Mouse (Mus musculus) C2C12 (cell line): Measurements from ENCODE around the gene Gpn2. TPM values are rescaled to one million over a fixed set of nuclear protein-coding genes. Genes with fewer than 3 reads are reported as not detected.

Experiments
- H3K27me3 ChIP-seq: one replicate; pipeline ENCODE4 v1.6.1; 2011; ENCODE audit not compliant: control insufficient read depth, insufficient read depth, insufficient read length
- H3K36me3 ChIP-seq: one replicate; pipeline ENCODE4 v1.6.1; 2011; ENCODE audit not compliant: control insufficient read depth, insufficient read depth
- H3K4me3 ChIP-seq: one replicate; pipeline ENCODE4 v1.5.1; 2011; ENCODE audit warnings: mild to moderate bottlenecking, control low read depth; ENCODE audit not compliant: poor library complexity, insufficient read depth, severe bottlenecking
- H3K79me2 ChIP-seq: one replicate; pipeline ENCODE4 v1.6.1; 2011; ENCODE audit not compliant: control insufficient read depth, insufficient read depth
- H3K79me3 ChIP-seq: one replicate; pipeline ENCODE4 v1.6.1; 2011; ENCODE audit warnings: low read depth, control low read depth
- H3ac ChIP-seq: one replicate; pipeline ENCODE3; 2011; ENCODE audit warnings: low read depth; ENCODE audit not compliant: control insufficient read depth, insufficient read length
- CEBPB ChIP-seq: IDR thresholded peaks from one replicate; pipeline ENCODE4 v1.6.1; 2011; ENCODE audit warnings: low read depth, mild to moderate bottlenecking, control low read depth, moderate library complexity
- CTCF ChIP-seq: IDR thresholded peaks from one replicate; pipeline ENCODE4 v1.5.1; 2011; ENCODE audit not compliant: control insufficient read depth, insufficient read depth, insufficient read length
- FOSL1 ChIP-seq: IDR thresholded peaks from one replicate; pipeline ENCODE4 v1.8.0; 2011; ENCODE audit warnings: mild to moderate bottlenecking, low read length; ENCODE audit not compliant: poor library complexity, insufficient read depth, severe bottlenecking
- MAX ChIP-seq: IDR thresholded peaks from one replicate; pipeline ENCODE4 v1.6.1; 2011; ENCODE audit warnings: mild to moderate bottlenecking, control low read depth
- MYOD1 ChIP-seq: IDR thresholded peaks from one replicate; pipeline ENCODE4 v1.6.1; 2011; ENCODE audit warnings: low read depth; ENCODE audit not compliant: control insufficient read depth, insufficient read length
- MYOG ChIP-seq: IDR thresholded peaks from one replicate; pipeline ENCODE4 v1.6.1; 2011; ENCODE audit not compliant: control insufficient read depth, insufficient read length; ENCODE audit errors: extremely low read depth
- USF1 ChIP-seq: IDR thresholded peaks from one replicate; pipeline ENCODE4 v1.6.1; 2011; ENCODE audit warnings: low read depth, mild to moderate bottlenecking, control low read depth, moderate library complexity
- polyA plus RNA-seq: library from polyadenylated mRNA; unstranded; fragments of >200 nt; fragmentation: generic; extraction: Trizol; gene quantifications from one replicate; pipeline ENCODE4 v1.2.1, GENCODE M21; 2012; ENCODE audit warnings: missing spikeins

Gpn2 gene
- polyA plus RNA-seq, 1 experiment, result 44.1 TPM

DNA sequence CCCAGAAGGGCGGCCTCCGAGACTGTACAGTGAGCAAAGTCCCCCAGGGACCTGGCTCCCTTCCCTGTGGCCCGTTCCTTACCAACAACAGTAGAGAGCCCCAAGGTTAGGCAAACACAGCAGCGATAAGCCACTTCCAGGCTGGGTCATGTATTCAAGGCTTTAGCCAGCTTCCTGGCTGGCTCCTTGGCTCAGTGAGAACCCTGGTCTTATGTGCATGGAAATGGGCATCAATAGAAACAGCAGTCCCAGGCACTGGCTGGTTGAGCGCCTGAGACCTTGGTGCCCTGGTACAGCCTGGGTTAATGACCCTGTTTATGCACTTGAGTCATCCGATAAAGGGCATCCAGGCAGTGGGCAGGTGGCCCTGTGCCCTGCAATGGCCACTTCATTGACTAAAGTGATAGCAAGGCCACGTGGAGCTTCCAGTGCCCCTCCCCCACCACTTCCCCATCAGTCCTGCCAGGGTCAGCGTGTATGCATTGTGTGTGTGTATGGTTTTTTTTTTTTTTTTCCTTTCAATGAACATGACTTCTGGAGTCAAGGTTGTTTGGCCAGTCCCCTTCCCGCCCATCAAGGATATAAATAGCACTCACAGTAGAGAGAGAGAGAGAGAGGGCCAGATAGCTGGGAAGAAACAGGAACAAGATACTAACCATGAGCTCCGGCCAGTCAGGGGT is 31.3 kb upstream of the Gpn2 start, which contains the start of gene Nr0b2:
Gene Nr0b2, plus strand, starts transcription at position 609 of the 680 bp plus-strand sequence.
- Histone ChIP-seq H3K79me3 (no peaks in the 10 kb centered on the region), H3K27me3 (peaks cover 64% of the 10 kb centered on the region), H3K79me2 (no peaks in the 10 kb centered on the region), H3ac (no peak within 1 kb of the TSS), H3K36me3 (no peaks in the 10 kb centered on the region), H3K4me3 (no peak within 1 kb of the TSS)
- TF ChIP-seq USF1 (no peak), FOSL1 (no peak), MYOG (no peak), MYOD1 (no peak), MAX (no peak), CTCF (no peak), CEBPB (no peak)

DNA sequence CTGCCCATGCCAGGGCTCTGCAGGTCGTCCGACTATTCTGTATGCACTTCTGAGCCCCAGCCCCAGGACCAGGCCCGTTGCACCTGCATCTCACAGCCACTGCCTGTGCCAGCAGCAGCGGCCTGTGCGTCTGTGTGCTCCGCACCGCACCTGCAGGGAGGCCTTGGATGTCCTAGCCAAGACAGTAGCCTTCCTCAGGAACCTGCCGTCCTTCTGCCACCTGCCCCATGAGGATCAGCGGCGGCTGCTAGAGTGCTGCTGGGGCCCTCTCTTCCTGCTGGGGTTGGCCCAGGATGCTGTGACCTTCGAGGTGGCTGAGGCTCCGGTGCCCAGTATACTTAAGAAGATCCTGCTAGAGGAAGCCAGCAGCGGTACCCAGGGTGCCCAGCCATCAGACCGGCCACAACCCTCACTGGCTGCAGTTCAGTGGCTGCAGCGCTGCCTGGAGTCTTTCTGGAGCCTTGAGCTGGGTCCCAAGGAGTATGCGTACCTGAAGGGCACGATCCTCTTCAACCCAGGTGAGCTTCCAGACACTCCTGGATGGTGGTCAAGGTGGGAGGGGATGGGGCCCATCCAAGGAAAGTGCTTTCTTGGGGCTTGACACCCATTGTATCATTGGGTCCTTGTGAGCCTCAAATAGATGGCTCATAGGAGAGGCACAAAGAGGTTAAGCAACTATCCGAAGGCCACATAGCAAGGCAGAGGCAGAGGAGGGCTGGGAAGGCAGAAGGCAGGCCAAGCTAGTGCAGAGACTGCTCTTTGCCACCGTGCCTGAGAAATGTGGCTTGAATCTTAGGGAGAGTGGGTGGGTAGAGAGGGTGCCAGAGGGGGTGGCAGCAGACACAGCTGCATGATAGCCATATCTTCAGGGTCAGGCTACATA is 30.5 kb upstream of the Gpn2 start:
- H3ac ChIP-seq, result no peak overlapping the region
- H3K79me2 ChIP-seq, result no peaks in the 10 kb centered on the region
- H3K4me3 ChIP-seq, result no peak overlapping the region
- TF ChIP-seq CTCF (no peak), MYOD1 (no peak), USF1 (no peak), MAX (no peak), FOSL1 (no peak), CEBPB (no peak), MYOG (no peak)
- peaks cover 70% of the 10 kb centered on the region for H3K27me3 ChIP-seq
- H3K79me3 ChIP-seq, result no peaks in the 10 kb centered on the region
- H3K36me3 ChIP-seq, result no peaks in the 10 kb centered on the region

DNA sequence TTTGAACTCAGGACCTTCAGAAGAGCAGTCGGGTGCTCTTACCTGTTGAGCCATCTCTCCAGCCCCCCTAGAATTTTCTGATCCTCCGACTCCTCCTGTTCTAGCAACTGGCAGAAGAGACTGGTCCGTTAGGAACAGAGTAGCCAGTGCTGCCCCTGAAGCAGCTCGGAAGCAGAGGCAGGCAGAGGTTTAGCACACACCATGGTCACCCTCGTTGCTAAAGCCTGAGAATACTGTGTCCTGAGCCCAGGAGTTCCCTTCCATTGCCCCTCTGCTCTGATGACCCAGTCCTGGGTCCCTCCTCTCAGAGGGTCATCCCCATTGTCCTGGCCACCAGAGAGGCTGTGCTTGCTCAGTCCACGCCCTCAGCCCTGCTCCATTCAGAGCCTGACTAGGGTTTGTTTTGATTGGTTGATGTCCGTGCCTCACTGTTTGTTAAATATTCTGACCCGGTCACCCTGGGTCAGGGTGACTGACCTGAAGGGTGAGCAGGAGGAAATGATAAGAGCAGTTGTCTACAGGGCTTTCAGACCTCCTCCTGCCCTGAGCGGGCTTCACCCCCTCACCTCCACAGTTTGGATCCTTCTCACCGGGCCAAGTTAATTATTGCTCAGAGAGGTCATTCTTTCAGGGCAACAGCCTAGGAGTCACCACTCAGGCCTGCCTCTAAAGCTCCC is 27.0 kb upstream of the Gpn2 start:
- H3K36me3 ChIP-seq, result no peaks in the 10 kb centered on the region
- no peak overlapping the region for H3ac ChIP-seq
- peaks cover 64% of the 10 kb centered on the region for H3K27me3 ChIP-seq
- no peaks in the 10 kb centered on the region for H3K79me2 ChIP-seq
- no peaks in the 10 kb centered on the region for H3K79me3 ChIP-seq
- TF ChIP-seq CEBPB (no peak), FOSL1 (no peak), MYOD1 (no peak), USF1 (no peak), MAX (no peak), MYOG (no peak), CTCF (no peak)
- H3K4me3 ChIP-seq, result no peak overlapping the region

- TF ChIP-seq CEBPB (no peak), MYOD1 (no peak), CTCF (no peak), FOSL1 (no peak), MYOG (no peak), MAX (no peak), USF1 (no peak)
- peaks cover 40% of the 10 kb centered on the region for H3K27me3 ChIP-seq
- no peaks in the 10 kb centered on the region for H3K79me3 ChIP-seq
- no peak overlapping the region for H3ac ChIP-seq
- H3K36me3 ChIP-seq, result no peaks in the 10 kb centered on the region
- H3K79me2 ChIP-seq, result no peaks in the 10 kb centered on the region
- H3K4me3 ChIP-seq, result no peak overlapping the region
Measured at GRCm38 (mm10) chr4:133559846-133560245, 24.3 kb upstream of the Gpn2 start.

DNA sequence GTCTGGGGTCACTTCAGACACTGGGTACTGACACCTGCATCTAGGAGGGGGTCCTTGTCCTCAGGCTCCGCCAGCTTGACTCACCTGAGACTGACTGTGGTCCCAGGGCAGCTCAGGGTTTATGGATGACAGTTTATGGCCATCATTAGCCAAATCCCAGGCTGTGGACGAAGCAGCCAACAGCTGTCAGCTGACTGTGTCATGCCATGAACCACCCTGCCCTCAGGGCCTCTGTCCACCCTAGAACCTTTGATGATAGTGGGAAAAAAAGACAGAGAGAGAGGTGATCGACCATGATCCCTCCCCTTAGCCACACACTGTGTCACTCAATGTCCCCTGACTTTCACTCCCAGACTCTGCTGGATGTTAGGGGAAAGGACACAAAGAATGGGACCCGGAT is 22.5 kb upstream of the Gpn2 start:
- TF ChIP-seq CEBPB (no peak), MAX (no peak), MYOG (no peak), USF1 (no peak), FOSL1 (no peak), CTCF (no peak), MYOD1 (no peak)
- peaks cover 26% of the 10 kb centered on the region for H3K27me3 ChIP-seq
- H3K79me2 ChIP-seq, result no peaks in the 10 kb centered on the region
- no peak overlapping the region for H3ac ChIP-seq
- no peak overlapping the region for H3K4me3 ChIP-seq
- H3K79me3 ChIP-seq, result no peaks in the 10 kb centered on the region
- H3K36me3 ChIP-seq, result no peaks in the 10 kb centered on the region
